Mouse (Mus musculus) embryonic facial prominence, embryonic 11.5 days (tissue): ENCODE data around the gene Ciao2a. TPM values are rescaled to one million over a fixed set of nuclear protein-coding genes. Genes with fewer than 3 reads are reported as not detected.
A peak's percentile ranks its signal among the peaks of the same experiment; 100 is the strongest.

Source experiments
- ATAC-seq: fragments of 200-750 bp; cut with Nextera tagmentation; replicated peaks from 2 replicates; pipeline ENCODE4 v1.8.0; 2017; ENCODE audit warnings: low read depth; ENCODE audit not compliant: insufficient number of reproducible peaks, low FRiP score, low TSS enrichment
- DNase-seq: peaks from one replicate; pipeline ENCODE4 v3.0.0-alpha.2; 2015; ENCODE audit warnings: low spot score
- H3K27ac ChIP-seq: fragments of 300-500 bp; sonication (generic); replicated peaks from 2 replicates; pipeline ENCODE4 v1.5.1; 2014; ENCODE audit warnings: mild to moderate bottlenecking, low read depth, low read length, control low read depth
- H3K27me3 ChIP-seq: fragments of 300-500 bp; sonication (generic); 2 replicates; pipeline ENCODE4 v1.6.1; 2014; ENCODE audit warnings: mild to moderate bottlenecking, low read length, moderate library complexity, mixed read lengths; ENCODE audit not compliant: control insufficient read depth, insufficient read depth
- H3K36me3 ChIP-seq: fragments of 300-500 bp; sonication (generic); replicated peaks from 2 replicates; pipeline ENCODE4 v1.6.1; 2014; ENCODE audit warnings: low read depth, mild to moderate bottlenecking, low read length, moderate library complexity, mixed read lengths; ENCODE audit not compliant: control insufficient read depth, insufficient read depth
- H3K4me1 ChIP-seq: fragments of 300-500 bp; sonication (generic); 2 replicates; pipeline ENCODE4 v1.6.1; 2014; ENCODE audit warnings: low read length, mixed read lengths; ENCODE audit not compliant: control insufficient read depth, insufficient read depth
- H3K4me2 ChIP-seq: fragments of 300-500 bp; sonication (generic); 2 replicates; pipeline ENCODE4 v1.6.1; 2014; ENCODE audit warnings: low read depth, mild to moderate bottlenecking, control low read depth, low read length, moderate library complexity
- H3K4me3 ChIP-seq: fragments of 300-500 bp; sonication (generic); 2 replicates; pipeline ENCODE4 v1.5.1; 2014; ENCODE audit warnings: low read depth, low read length, control low read depth
- H3K9ac ChIP-seq: fragments of 300-500 bp; sonication (generic); replicated peaks from 2 replicates; pipeline ENCODE4 v1.6.1; 2014; ENCODE audit warnings: mild to moderate bottlenecking, control low read depth, low read length
- H3K9me3 ChIP-seq: fragments of 300-500 bp; sonication (generic); replicated peaks from 2 replicates; pipeline ENCODE4 v1.6.1; 2016; ENCODE audit warnings: mild to moderate bottlenecking, low read length, inconsistent platforms, mixed read lengths; ENCODE audit not compliant: control insufficient read depth
- WGBS: fragments of 180-500 bp; shearing (Covaris S2); extraction: QIAGEN DNeasy Blood & Tissue Kit; methylation state at CpG from one replicate; pipeline ENCODE4 v1.1.7; 2014; 5-methylcytosine and 5-hydroxymethylcytosine counted together
- polyA plus RNA-seq: library from polyadenylated mRNA; unstranded; fragments of >200 nt; fragmentation: Nextera tagmentation; extraction: Ambion mirVana; gene quantifications from 2 replicates; pipeline ENCODE4 v1.2.1, GENCODE M21; 2014

Gene Ciao2a
- polyA plus RNA-seq, 1 experiment from 2014 or later: 206 TPM

DNA sequence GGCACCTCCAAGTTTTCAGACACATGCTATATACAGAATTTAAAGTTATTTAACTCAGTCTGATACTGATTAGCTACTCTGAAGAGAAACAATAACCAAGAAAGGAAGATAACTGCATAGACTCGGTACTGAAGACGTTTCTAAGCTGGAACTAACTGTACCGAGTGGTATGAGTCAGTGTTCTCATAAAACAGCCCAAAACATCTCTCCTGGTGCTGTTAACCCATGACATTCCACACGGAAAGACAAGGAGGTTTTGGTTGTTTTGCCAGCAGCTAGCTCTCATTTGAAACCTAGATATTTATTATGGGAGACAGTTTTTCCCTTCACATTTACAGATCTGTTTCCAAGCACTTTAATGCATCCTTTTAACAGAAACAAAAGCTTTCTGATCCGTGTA is 2.8 kb upstream of the Ciao2a start:
- Histone ChIP-seq H3K9ac (peak overlapping the region; percentile 59), H3K4me1 (no peaks in the 10 kb centered on the region), H3K4me2 (peak overlapping the region; percentile 51), H3K27me3 (no peaks in the 10 kb centered on the region), H3K4me3 (peak overlapping the region; percentile 49), H3K36me3 (no peaks in the 10 kb centered on the region), H3K9me3 (no peaks in the 10 kb centered on the region), H3K27ac (no peak overlapping the region)
- DNase-seq (no peak), ATAC-seq (no peak)
- WGBS: 17% methylated on average over 5 of the region's 5 CpGs

DNA sequence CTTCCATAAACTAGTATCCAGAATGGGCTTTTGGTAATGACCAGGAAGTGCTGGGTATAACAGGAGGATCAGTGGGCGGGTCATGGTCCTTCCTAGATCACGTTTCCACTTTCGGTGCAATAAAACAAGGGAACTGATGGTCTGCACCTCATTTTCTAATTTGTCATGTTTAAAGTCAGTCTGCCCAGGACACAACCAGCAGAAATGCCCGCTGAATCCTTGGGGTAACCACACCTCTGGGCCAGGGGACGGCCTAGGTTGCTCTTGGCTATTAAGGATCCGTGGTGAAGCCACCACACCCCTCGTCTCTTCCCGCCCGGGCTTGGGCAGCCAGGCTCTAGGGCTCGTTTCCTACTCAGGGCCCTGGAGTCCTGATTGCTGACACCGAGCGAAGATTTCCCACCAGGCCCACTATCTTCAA is 2.3 kb upstream of the Ciao2a start:
- Histone ChIP-seq H3K36me3 (no peaks in the 10 kb centered on the region), H3K27me3 (no peaks in the 10 kb centered on the region), H3K27ac (0 out of 2 replicates have a peak overlapping the region, but pooled peaks have one; percentile 36), H3K9ac (peak overlapping the region; percentile 59), H3K4me3 (peak overlapping the region; percentile 49), H3K9me3 (no peaks in the 10 kb centered on the region), H3K4me1 (no peaks in the 10 kb centered on the region), H3K4me2 (peak overlapping the region; percentile 51)
- ATAC-seq (peak; percentile 21; the same call in 1 of the 2 replicates), DNase-seq (peak; percentile 51)
- under 1% methylated on average over 12 of the region's 12 CpGs for WGBS

DNA sequence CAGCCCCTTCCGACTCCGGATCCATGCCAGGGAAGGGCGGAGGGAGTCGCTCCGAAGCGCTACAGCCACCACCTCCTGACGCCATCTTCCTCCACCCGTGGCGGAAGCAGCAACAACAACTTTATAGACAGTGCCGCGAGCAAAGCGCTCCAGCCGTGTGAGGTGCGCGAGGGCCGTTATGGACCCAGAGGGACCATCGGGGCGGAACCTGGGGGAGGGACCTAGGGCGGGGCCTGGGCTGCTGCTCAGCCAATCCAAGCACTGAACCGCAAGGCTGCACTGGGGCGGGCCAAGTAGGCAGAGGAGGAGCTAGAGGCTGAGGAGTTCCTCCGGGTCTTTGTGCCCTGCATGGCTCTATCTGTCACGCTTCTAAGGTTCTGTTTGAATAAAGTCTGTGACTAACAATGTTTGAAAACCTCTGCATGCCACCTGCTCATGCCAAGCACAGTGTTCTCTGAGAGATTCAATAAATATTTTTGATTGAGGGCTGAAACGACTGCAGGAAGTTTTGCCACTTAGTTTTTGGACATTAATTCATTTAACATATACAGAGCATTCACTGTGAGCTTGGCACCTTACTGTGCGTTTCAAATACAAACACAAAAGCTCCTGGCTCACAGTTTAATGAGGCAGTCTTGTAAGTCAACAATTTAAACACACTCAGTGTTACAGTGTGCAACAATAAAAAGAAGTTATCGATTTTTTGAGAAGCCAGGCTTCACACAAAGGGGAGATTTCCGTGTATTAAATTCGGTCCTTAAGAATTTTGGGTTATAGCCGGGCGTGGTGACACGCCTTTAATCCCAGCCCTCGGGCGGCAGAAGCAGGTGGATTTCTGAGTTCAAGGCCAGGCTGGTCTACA is 1.5 kb upstream of the Ciao2a start:
- Histone ChIP-seq H3K9ac (peak overlapping the region; percentile 59), H3K9me3 (no peaks in the 10 kb centered on the region), H3K4me2 (peak overlapping the region; percentile 51), H3K36me3 (no peaks in the 10 kb centered on the region), H3K4me3 (peak overlapping the region; percentile 49), H3K27me3 (no peaks in the 10 kb centered on the region), H3K4me1 (no peaks in the 10 kb centered on the region), H3K27ac (0 out of 2 replicates have a peak overlapping the region, but pooled peaks have one; percentile 36)
- 17% methylated on average over 33 of the region's 33 CpGs for WGBS
- ATAC-seq (peak; percentile 96), DNase-seq (peak; percentile 99)

DNA sequence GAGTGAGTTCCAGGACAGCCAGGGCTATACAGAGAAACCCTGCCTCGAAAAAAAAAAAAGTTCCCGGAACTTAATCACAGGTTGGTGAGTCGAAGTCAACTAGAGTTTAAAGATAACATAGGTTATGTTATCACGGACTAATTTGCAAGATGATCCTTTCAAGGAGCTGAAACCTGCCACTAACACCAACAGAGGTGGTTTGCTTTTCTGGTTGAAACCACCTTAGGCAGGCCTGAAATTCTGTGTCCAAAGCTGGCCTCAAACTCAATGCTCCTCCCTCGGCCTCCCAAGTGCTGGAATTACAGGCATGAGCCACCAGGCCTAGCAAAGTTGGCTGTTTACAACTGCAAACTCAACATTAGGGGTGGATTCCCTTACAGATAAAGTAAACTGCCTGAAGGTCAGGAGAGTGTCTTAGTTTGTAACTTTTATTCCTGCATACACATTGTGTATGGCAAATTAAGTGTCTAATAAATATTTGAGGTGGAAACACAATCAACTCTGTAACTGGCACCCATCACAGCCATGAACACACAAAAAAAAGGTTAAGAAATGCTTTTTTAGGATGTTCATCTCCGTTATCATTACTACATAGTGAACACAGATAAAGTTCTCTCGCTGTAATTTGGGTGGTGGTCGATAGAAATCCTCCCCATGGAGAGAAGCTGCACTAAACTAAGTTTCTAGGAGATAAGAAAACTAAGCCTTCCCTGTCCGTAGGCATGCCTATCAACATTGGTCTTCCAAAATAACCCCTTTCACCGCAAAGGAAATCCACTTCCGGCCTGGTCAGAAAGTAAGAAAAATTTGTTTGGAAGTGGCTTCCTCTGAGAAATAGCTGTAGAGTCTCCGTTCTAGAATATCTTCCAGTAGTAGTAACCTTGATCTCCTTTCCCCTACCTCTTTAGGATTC is 612 bp upstream of the Ciao2a start:
- Histone ChIP-seq H3K36me3 (no peaks in the 10 kb centered on the region), H3K9ac (peak overlapping the region; percentile 11; the same call in 1 of the 2 replicates), H3K27me3 (no peaks in the 10 kb centered on the region), H3K9me3 (no peaks in the 10 kb centered on the region), H3K27ac (0 out of 2 replicates have a peak overlapping the region, but pooled peaks have one; percentile 7), H3K4me1 (no peaks in the 10 kb centered on the region), H3K4me3 (peak overlapping the region; percentile 60), H3K4me2 (peak overlapping the region; percentile 36)
- no peak for ATAC-seq
- DNase-seq: no peak
- 59% methylated on average over 12 of the region's 12 CpGs for WGBS

DNA sequence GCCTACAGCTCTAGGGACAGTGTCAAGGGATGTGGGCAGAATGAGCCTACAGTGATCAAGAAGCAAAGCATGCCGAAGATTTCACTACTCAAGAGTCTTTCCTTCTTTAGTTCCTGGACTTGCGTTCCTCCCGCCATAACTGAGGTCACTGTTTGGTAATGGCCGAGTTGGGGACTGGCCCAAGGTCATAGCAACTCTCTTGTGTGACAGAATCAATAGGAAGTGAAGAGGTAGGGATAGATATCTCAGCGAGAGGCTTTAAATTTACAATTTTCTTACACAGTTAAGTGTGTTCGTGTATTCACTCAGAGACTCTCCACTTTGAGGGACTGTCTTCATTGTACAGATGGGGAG is 759 bp downstream of the Ciao2a start:
- 55% methylated on average over 6 of the region's 6 CpGs for WGBS

DNA sequence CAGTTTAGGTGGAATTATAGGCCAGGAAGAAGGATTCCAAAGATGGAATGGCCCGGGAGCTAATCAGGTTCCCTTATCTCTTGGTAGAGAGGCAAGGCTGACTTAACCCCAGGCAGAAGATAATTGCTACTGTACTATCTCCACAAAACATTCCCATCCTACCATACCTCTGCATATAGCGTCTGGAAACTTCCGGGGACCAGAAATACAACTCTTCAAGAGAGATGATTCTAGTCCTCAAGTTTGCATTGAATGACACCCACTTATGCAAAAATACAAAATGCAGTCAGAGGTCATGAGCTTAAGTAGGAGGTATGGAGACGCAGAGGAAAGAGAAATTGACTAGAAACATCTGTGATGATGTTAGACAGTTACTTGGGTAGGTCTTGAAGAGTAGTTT is 1.5 kb downstream of the Ciao2a start:
- Histone ChIP-seq H3K9ac (no peak overlapping the region), H3K27me3 (no peaks in the 10 kb centered on the region), H3K9me3 (no peaks in the 10 kb centered on the region), H3K36me3 (no peaks in the 10 kb centered on the region; the same call in 1 of the 2 replicates), H3K4me1 (no peaks in the 10 kb centered on the region), H3K4me3 (no peak overlapping the region), H3K27ac (no peak overlapping the region), H3K4me2 (no peak overlapping the region)
- 92% methylated on average over 4 of the region's 4 CpGs for WGBS
- no peak for ATAC-seq
- DNase-seq: no peak

More for the DNA sequence above, 759 bp downstream of the Ciao2a start:
- Histone ChIP-seq H3K4me2 (peak overlapping the region; percentile 71), H3K4me3 (peak overlapping the region; percentile 60), H3K27ac (0 out of 2 replicates have a peak overlapping the region, but pooled peaks have one; percentile 48), H3K36me3 (no peaks in the 10 kb centered on the region), H3K9ac (peak overlapping the region; percentile 73), H3K27me3 (no peaks in the 10 kb centered on the region), H3K4me1 (no peaks in the 10 kb centered on the region), H3K9me3 (no peaks in the 10 kb centered on the region)
- DNase-seq: no peak
- ATAC-seq: 0 out of 2 replicates have a peak, but pooled peaks have one; percentile 1

DNA sequence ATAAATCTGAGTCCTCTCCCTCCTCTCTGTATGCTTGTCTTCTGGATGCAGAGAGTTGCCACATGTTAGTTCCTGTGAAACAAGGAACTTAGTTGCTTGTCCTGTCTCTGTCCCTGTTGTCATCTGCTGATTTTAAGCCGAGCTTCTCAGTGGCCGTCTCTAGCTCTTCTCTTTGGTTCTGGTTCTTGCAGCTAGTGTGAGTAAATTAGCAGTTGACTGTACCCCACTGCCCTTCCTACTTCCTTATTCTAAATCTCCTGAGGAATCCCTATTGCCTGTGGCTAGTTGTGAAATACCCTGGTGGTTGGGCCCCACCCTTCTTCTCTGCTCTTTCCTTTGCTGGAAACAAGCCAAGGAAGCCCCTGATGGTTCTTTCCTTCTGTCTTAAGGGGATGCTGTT is 5.1 kb downstream of the Ciao2a start:
- WGBS: 98% methylated on average over 2 of the region's 2 CpGs
- Histone ChIP-seq H3K9ac (no peak overlapping the region), H3K27me3 (no peaks in the 10 kb centered on the region), H3K4me2 (no peak overlapping the region), H3K9me3 (no peaks in the 10 kb centered on the region), H3K36me3 (no peaks in the 10 kb centered on the region; the same call in none of the 2 replicates), H3K27ac (no peak overlapping the region), H3K4me1 (no peaks in the 10 kb centered on the region), H3K4me3 (no peak overlapping the region)
- ATAC-seq (no peak), DNase-seq (no peak)
